Mouse (Mus musculus): Measurements from ENCODE around the gene Gm14685. TPM values are rescaled to one million over a fixed set of nuclear protein-coding genes. Genes with fewer than 3 reads are reported as not detected.

Gene Gm14685
- polyA plus RNA-seq (2017; shearing (Covaris generic)), result under 1 TPM in 1 of 2 experiments, not detected in 1; 0.71 TPM

DNA sequence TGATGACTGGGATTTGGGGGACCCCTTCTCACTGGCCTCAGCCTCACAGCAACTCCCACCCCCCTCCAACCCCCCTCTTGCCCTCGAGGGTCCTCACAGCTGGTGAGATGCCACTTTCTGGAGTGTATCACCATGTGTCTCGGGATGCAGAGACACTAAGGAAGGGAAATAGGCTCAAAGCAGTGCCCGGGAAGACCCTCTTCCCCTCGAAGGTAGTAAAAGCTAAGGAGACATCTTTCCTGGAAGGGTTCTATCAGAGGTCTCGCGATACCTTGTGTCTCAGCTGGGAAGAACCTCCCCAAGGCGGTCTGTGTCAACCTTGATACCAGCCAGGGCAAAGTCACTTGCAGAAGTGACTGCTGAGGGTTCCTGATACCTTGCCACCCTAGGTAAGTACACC lies at the start of gene Gm14685:
Gm14685 (plus strand) TSS at position 301 of the 400 bp plus-strand sequence.

GRCm38 (mm10) chrX:73082267-73083055 lies 34.4 kb upstream of the Gm14685 start, which contains the start of gene Xlr4a:
TSS of gene Xlr4a (minus strand) at chrX:73082478.

DNA sequence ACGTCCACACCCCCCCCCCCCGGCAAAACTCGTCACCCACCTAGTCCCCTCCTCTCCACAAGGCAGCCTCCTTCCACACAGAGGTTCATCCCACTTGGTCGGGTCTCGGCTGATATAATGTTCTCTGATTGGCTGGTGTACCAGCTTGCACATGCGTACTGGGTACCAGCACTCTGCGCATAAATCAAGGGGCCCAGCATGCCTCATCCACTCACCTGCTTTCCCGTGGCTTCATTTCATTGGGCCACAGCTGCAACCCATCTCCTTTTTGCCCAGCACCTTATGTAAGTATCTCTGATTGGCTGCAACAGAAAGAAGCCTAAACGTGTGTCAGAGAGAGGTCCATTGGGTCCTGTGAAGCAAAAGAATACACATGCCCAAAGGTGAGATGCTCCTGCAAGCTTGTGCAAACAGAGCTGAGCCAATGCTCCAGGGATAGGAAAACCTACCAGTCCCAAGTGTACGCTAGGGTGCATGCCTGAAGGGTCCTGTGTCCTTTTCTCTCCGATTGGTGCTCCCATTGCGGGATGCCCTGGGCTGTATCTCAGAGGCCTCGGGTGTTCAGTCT lies 19.8 kb upstream of the Gm14685 start, which contains the start of gene Xlr3a:
Xlr3a (minus strand) TSS at position 155 of the 568 bp plus-strand sequence.

DNA sequence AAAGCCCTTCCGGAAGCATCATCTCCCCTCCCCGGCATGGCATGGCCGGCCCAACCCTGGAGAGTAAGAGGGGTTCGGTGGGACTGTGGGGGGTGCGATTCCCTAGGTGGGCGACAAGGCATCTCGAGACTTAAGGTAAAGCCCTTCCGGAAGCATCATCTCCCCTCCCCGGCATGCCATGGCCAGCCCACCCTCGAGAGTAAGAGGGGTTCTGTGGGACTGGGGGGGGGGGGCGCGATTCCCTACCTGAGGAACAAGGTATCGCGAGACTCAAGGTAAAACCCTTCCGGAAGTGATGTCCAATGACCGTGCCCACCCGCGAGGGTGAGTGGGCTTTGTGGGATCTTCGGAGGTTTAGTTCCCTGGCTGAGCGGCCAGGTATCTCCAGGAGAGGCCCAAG lies 31.6 kb downstream of the Gm14685 start, which contains the start of gene Xlr5b:
Xlr5b (plus strand) TSS at position 301 of the 400 bp plus-strand sequence.

DNA sequence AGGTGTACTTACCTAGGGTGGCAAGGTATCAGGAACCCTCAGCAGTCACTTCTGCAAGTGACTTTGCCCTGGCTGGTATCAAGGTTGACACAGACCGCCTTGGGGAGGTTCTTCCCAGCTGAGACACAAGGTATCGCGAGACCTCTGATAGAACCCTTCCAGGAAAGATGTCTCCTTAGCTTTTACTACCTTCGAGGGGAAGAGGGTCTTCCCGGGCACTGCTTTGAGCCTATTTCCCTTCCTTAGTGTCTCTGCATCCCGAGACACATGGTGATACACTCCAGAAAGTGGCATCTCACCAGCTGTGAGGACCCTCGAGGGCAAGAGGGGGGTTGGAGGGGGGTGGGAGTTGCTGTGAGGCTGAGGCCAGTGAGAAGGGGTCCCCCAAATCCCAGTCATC lies 32.5 kb downstream of the Gm14685 start, which contains the start of gene DXBay18:
DXBay18 (minus strand) TSS at position 101 of the 400 bp plus-strand sequence.

DNA sequence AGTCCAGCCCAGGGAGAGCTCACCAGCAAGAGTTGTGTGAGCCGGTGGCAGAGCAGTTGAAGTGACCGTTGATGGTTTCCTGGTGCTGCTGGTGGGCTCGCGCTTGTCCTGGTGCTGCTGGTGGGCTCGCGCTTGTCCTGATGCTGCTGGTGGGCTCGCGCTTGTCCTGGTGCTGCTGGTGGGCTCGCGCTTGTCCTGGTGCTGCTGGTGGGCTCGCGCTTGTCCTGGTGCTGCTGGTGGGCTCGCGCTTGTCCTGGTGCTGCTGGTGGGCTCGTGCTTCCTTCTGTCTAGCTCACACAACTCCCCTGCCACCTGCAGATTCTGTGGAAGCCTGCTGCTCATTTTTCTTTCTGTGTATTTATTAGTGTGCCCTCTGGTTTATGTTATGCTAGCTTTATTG lies 60.0 kb downstream of the Gm14685 start, which contains the start of gene Spin2d:
Spin2d (minus strand) TSS at position 101 of the 400 bp plus-strand sequence.

Other genes with a start within 250 kb of the Gm14685 start
- 100 to 1,000 TPM; 115 to 118 TPM for gene Cetn2, start 198.6 kb upstream of the Gm14685 start, polyA plus RNA-seq (2017; shearing (Covaris generic))
- 10 to 100 TPM; 17.5 to 17.8 TPM for gene Nsdhl, start 198.5 kb upstream of the Gm14685 start, polyA plus RNA-seq (2017; shearing (Covaris generic))
- gene Zfp185, start 129.7 kb upstream of the Gm14685 start, polyA plus RNA-seq (2017; shearing (Covaris generic)), result under 1 TPM in 1 of 2 experiments, not detected in 1; 0.77 TPM
- gene Pnma5, start 79.9 kb upstream of the Gm14685 start, polyA plus RNA-seq (2017; shearing (Covaris generic)), result under 1 TPM in 1 of 2 experiments, not detected in 1; 0.88 TPM
- not detected for gene Pnma3, start 52.3 kb upstream of the Gm14685 start, polyA plus RNA-seq (2017; shearing (Covaris generic))
- 10 to 100 TPM; 77.0 to 88.6 TPM for gene Xlr4a, start 34.6 kb upstream of the Gm14685 start, polyA plus RNA-seq (2017; shearing (Covaris generic))
- 1 to 10 TPM; 1.8 to 3.7 TPM for gene Xlr3a, start 20.0 kb upstream of the Gm14685 start, polyA plus RNA-seq (2017; shearing (Covaris generic))
- gene Xlr5b, start 31.7 kb downstream of the Gm14685 start, polyA plus RNA-seq (2017; shearing (Covaris generic)), result not detected
- under 1 TPM in 1 of 2 experiments, not detected in 1; 0.65 TPM for gene DXBay18, start 32.4 kb downstream of the Gm14685 start, polyA plus RNA-seq (2017; shearing (Covaris generic))
- gene Spin2d, start 59.9 kb downstream of the Gm14685 start, polyA plus RNA-seq (2017; shearing (Covaris generic)), result not detected
- 10 to 100 TPM; 26.2 to 30.7 TPM for gene Xlr3b, start 75.2 kb downstream of the Gm14685 start, polyA plus RNA-seq (2017; shearing (Covaris generic))
- 100 to 1,000 TPM; 124 to 139 TPM for gene Xlr4b, start 97.3 kb downstream of the Gm14685 start, polyA plus RNA-seq (2017; shearing (Covaris generic))
- gene F8a, start 111.2 kb downstream of the Gm14685 start, polyA plus RNA-seq (2017; shearing (Covaris generic)), result 10 to 100 TPM; 21.8 to 26.9 TPM
- 10 to 100 TPM; 49.4 to 76.7 TPM for gene Xlr4c, start 126.1 kb downstream of the Gm14685 start, polyA plus RNA-seq (2017; shearing (Covaris generic))
- gene Xlr3c, start 148.3 kb downstream of the Gm14685 start, polyA plus RNA-seq (2017; shearing (Covaris generic)), result not detected
- under 1 TPM in 1 of 2 experiments, not detected in 1; 0.31 TPM for gene Xlr5a, start 175.9 kb downstream of the Gm14685 start, polyA plus RNA-seq (2017; shearing (Covaris generic))
- under 1 TPM in 1 of 2 experiments, not detected in 1; 0.22 TPM for gene Xlr5c, start 175.9 kb downstream of the Gm14685 start, polyA plus RNA-seq (2017; shearing (Covaris generic))
- under 1 TPM in 1 of 2 experiments, not detected in 1; 0.21 TPM for gene Gm45015, start 219.8 kb downstream of the Gm14685 start, polyA plus RNA-seq (2017; shearing (Covaris generic))
- gene Zfp275, start 225.6 kb downstream of the Gm14685 start, polyA plus RNA-seq (2017; shearing (Covaris generic)), result 10 to 100 TPM in 1 of 2 experiments, 1 to 10 TPM in 1; 8.9 to 14.7 TPM